Mouse (Mus musculus) neural tube, embryonic 12.5 days (tissue): ENCODE results near the gene Ofcc1. TPM values are rescaled to one million over a fixed set of nuclear protein-coding genes. Genes with fewer than 3 reads are reported as not detected.

Source experiments
- ATAC-seq: fragments of 200-750 bp; cut with Nextera tagmentation; 2 replicates; pipeline ENCODE4 v1.8.0; 2017; ENCODE audit warnings: low read depth, mild to moderate bottlenecking, moderate TSS enrichment, moderate library complexity; ENCODE audit not compliant: low FRiP score
- H3K27ac ChIP-seq: fragments of 300-500 bp; sonication (generic); 2 replicates; pipeline ENCODE4 v1.5.1; 2016
- H3K27me3 ChIP-seq: fragments of 300-500 bp; sonication (generic); replicated peaks from 2 replicates; pipeline ENCODE4 v1.6.1; 2016; ENCODE audit warnings: mild to moderate bottlenecking
- H3K36me3 ChIP-seq: fragments of 300-500 bp; sonication (generic); 2 replicates; pipeline ENCODE4 v1.6.1; 2016; ENCODE audit warnings: mild to moderate bottlenecking
- H3K4me1 ChIP-seq: fragments of 300-500 bp; sonication (generic); 2 replicates; pipeline ENCODE4 v1.6.1; 2016
- H3K4me2 ChIP-seq: fragments of 300-500 bp; sonication (generic); replicated peaks from 2 replicates; pipeline ENCODE4 v1.6.1; 2016; ENCODE audit warnings: mild to moderate bottlenecking
- H3K4me3 ChIP-seq: fragments of 300-500 bp; sonication (generic); 2 replicates; pipeline ENCODE4 v1.5.1; 2016
- H3K9ac ChIP-seq: fragments of 300-500 bp; sonication (generic); 2 replicates; pipeline ENCODE4 v1.6.1; 2016; ENCODE audit warnings: mild to moderate bottlenecking
- H3K9me3 ChIP-seq: fragments of 300-500 bp; sonication (generic); 2 replicates; pipeline ENCODE4 v1.6.1; 2016; ENCODE audit warnings: mild to moderate bottlenecking
- WGBS: fragments of 180-500 bp; shearing (Covaris S2); methylation state at CpG from one replicate; pipeline ENCODE4 v1.1.7; 2016; 5-methylcytosine and 5-hydroxymethylcytosine counted together
- polyA plus RNA-seq: library from polyadenylated mRNA; unstranded; fragments of >200 nt; fragmentation: Nextera tagmentation; extraction: Ambion mirVana; gene quantifications from 2 replicates; pipeline ENCODE4 v1.2.1, GENCODE M21; 2016

The Ofcc1 gene
- not detected in 2 replicates for polyA plus RNA-seq

DNA sequence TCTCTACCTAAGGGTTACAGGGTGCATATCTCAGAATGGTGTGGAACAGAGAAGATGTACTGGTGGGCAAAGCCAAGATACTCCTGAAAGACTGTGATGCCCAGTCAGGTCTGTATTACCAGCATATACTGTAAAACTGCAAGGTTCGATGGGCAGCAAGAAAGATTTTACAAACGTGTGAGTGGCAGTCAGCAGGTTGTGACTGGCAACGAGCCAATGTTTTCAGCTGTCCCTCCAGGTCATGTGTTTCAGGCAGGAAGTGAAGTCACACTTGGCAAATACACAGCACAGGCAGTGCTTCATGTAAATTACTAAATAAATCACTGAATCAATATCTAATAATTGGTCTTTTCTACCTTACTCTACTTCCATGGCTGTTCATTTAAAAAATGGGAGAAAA lies at the start of gene Ofcc1:
Ofcc1 (minus strand) TSS at position 163 of the 400 bp plus-strand sequence.
- no peak for ATAC-seq
- no peaks in the 10 kb centered on the region for H3K27me3 ChIP-seq
- H3K9ac ChIP-seq: no peak within 1 kb of the TSS
- H3K4me1 ChIP-seq: no peaks in the 10 kb centered on the region
- H3K36me3 ChIP-seq: no peaks in the 10 kb centered on the region
- H3K27ac ChIP-seq: no peak within 1 kb of the TSS
- H3K4me2 ChIP-seq: no peak within 1 kb of the TSS
- 66% methylated on average over 3 of the region's 3 CpGs for WGBS
- H3K9me3 ChIP-seq: no peaks in the 10 kb centered on the region
- no peak within 1 kb of the TSS for H3K4me3 ChIP-seq

DNA sequence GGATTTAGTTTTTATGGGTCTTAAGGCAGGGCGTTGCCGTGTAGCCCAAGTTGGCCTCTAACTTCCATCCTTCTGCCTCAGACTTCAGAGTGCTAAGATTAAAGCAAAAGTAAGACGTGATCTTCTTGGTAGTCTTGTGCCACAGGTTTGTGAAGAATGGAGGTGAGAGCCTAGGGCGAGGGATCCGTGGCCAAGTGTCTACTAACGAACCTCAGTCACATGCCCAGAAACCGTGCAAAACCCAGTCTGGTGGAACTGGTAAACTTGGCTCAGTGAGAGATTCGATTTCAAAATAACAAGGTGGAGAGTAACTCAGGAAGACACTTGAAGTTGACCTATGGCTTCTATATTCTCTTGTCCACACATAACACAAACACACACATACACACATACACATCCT lies 28.9 kb upstream of the Ofcc1 start:
- H3K27ac ChIP-seq: no peak overlapping the region
- H3K4me3 ChIP-seq: no peak overlapping the region
- 90% methylated on average over 8 of the region's 8 CpGs for WGBS
- H3K4me2 ChIP-seq: no peak overlapping the region
- H3K9ac ChIP-seq: no peak overlapping the region
- no peaks in the 10 kb centered on the region for H3K27me3 ChIP-seq
- no peaks in the 10 kb centered on the region for H3K9me3 ChIP-seq
- no peaks in the 10 kb centered on the region for H3K4me1 ChIP-seq
- no peak for ATAC-seq
- no peaks in the 10 kb centered on the region for H3K36me3 ChIP-seq

DNA sequence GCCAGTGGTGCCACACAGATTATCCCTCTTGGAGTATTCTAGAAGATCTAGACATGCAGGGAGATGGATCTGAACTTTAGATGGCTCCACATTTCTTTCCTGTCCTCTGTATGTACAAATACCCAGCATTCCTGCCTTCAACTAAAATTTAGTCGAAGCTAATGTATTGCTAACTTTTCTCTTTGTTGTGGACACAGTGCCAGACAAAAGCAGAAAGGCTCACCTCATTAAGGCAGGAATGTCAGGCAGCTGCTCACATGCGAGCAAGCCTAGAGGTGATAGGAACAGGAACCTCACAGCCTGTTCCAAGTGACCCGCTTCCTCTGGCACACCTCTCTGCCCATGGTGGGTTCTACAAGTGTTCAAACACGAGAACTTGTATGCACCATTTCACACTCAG lies 26.2 kb upstream of the Ofcc1 start:
- no peak overlapping the region for H3K9ac ChIP-seq
- no peaks in the 10 kb centered on the region for H3K4me1 ChIP-seq
- no peak overlapping the region for H3K4me3 ChIP-seq
- H3K27ac ChIP-seq: no peak overlapping the region
- ATAC-seq: no peak
- H3K27me3 ChIP-seq: no peaks in the 10 kb centered on the region
- no peak overlapping the region for H3K4me2 ChIP-seq
- no peaks in the 10 kb centered on the region for H3K36me3 ChIP-seq
- H3K9me3 ChIP-seq: no peaks in the 10 kb centered on the region
- WGBS: 62% methylated on average over 4 of the region's 4 CpGs

DNA sequence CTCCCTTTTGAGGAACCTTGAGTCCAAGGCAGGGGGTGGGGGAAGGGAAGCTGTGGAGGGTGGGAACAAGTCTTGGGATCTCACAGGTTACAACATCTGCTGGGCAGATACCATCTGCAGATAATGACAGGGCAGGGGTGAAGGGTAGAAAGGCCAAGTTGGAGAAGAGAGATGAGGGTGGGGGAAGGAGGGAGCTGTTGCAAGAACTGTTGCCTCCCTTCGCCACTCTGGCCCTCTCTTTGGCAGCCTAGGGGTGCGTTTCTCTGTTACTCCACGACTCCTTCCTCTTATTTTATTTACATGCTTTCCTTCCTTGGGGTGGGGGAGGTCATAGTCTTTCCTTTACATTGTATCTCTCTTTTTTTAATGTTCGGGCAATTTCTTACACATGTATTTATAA lies 23.7 kb upstream of the Ofcc1 start:
- H3K36me3 ChIP-seq: no peaks in the 10 kb centered on the region
- no peak overlapping the region for H3K9ac ChIP-seq
- WGBS: 79% methylated on average over 4 of the region's 4 CpGs
- no peak overlapping the region for H3K4me2 ChIP-seq
- H3K4me1 ChIP-seq: no peaks in the 10 kb centered on the region
- H3K9me3 ChIP-seq: no peaks in the 10 kb centered on the region
- H3K27ac ChIP-seq: no peak overlapping the region
- H3K27me3 ChIP-seq: no peaks in the 10 kb centered on the region
- ATAC-seq: no peak
- H3K4me3 ChIP-seq: no peak overlapping the region

DNA sequence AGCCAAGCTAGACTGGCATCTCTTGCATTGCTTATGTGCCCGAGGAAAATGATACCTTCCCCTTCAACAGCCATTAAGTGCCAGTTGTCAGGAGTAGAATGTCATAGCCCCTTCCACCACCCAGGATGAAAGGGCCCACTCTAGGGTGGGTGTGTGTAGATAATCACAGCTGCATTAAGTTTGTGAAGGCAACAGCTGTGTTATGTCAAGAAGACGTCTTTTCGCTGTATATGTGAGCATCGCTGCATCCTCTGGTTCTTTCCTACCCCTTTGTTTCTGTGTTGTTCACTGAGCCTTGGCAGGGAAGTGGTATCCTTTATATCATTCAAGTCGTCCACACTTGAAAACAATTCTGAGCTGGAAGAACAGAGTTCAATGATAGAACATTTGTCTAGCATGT lies 15.5 kb upstream of the Ofcc1 start:
- H3K4me2 ChIP-seq: no peak overlapping the region
- no peak overlapping the region for H3K9ac ChIP-seq
- no peaks in the 10 kb centered on the region for H3K27me3 ChIP-seq
- WGBS: 82% methylated on average over 5 of the region's 5 CpGs
- no peaks in the 10 kb centered on the region for H3K36me3 ChIP-seq
- no peak overlapping the region for H3K4me3 ChIP-seq
- H3K9me3 ChIP-seq: 0 out of 2 replicates have a peak, but pooled peaks cover 2% of the 10 kb centered on the region
- no peaks in the 10 kb centered on the region for H3K4me1 ChIP-seq
- no peak for ATAC-seq
- H3K27ac ChIP-seq: no peak overlapping the region

DNA sequence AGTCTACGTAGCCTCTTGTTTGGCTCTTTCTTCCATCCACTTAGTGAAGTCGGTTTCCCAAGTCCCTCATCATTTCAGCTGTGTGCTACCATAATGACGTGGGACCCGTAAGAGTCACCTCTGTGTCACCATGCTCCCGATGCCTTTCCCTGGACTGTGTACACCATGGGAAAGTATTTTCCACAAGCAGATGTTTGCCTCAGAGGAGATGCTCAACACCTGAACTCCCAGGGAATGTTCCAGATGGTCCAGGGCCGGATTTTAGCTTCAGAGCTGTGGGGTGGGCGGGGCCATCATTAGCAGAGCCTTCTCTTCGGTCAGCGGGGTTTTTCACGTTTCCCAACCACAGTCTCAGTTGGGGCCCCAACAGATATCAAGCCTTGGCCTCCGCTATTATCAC lies 5.5 kb upstream of the Ofcc1 start:
- Histone ChIP-seq H3K4me3 (no peak overlapping the region), H3K27me3 (no peaks in the 10 kb centered on the region), H3K27ac (no peak overlapping the region), H3K4me1 (no peaks in the 10 kb centered on the region), H3K9me3 (peaks cover 4% of the 10 kb centered on the region; the same call in 1 of the 2 replicates), H3K36me3 (no peaks in the 10 kb centered on the region), H3K4me2 (no peak overlapping the region), H3K9ac (no peak overlapping the region)
- no peak for ATAC-seq
- WGBS: 91% methylated on average over 11 of the region's 11 CpGs

DNA sequence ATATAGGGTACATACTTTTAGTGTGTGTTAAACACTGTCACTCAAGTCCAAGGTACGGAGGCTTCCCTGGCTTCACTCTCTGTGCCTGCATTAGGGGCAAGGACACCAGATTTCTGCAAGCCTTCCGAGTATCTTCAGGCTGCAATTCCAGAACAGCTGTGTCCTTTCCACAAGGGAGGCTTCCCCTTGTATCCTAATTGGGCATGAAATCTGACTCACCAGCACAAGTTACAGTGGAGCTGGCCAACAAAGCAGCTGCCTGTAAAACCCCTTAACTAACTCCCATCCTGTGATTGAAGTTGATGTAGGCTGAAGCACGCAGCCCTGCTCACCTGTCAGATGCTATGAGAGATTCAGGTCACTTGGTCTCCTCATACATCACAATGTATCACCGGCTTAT lies 3.6 kb upstream of the Ofcc1 start:
- Histone ChIP-seq H3K4me3 (no peak overlapping the region), H3K4me1 (no peaks in the 10 kb centered on the region), H3K9me3 (no peaks in the 10 kb centered on the region), H3K36me3 (no peaks in the 10 kb centered on the region), H3K27ac (no peak overlapping the region), H3K4me2 (no peak overlapping the region), H3K27me3 (no peaks in the 10 kb centered on the region), H3K9ac (no peak overlapping the region)
- no peak for ATAC-seq
- WGBS: 51% methylated on average over 4 of the region's 4 CpGs

DNA sequence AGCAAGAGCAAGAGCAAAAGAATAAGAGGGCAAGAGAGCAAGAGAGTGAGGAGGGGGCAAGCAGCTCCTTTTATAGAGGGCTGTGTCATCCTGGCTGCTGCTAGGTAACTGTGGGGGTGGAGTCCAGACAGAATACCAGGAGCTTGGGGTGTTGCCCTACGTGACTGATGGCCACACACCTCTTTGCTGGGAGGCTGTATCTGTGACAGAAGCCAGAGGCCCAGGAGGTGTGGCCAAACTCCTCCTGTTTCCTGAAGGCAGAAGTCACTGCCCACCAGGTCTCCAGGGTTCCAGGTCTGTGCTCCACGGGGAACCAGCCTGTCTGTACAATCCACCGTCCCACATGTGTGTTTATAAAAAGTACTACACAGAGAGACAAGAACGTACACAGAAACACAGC lies 558 bp downstream of the Ofcc1 start:
- H3K4me3 ChIP-seq: no peak overlapping the region
- WGBS: 53% methylated on average over 4 of the region's 4 CpGs
- H3K4me2 ChIP-seq: no peak overlapping the region
- no peaks in the 10 kb centered on the region for H3K27me3 ChIP-seq
- H3K4me1 ChIP-seq: no peaks in the 10 kb centered on the region
- H3K36me3 ChIP-seq: no peaks in the 10 kb centered on the region
- no peak overlapping the region for H3K27ac ChIP-seq
- H3K9me3 ChIP-seq: no peaks in the 10 kb centered on the region
- no peak overlapping the region for H3K9ac ChIP-seq
- ATAC-seq: no peak

DNA sequence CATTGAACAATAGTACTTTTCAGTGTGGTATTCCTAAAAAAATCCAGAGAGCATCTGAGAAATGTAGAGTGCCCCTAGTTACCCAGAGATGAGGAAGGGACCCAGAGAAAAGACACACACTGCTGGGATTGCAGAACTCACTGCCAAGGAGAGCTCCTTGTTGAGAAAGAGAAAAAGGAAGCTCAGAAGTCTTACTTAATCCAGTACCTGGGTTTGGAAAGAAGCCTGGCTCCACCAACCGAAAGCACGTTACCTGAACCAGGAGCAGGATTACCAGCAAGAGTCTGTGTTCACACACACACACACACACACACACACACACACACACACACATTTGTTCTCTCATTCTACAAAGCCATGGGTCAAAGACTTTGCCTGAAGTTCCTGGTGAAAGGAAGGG lies 14.2 kb downstream of the Ofcc1 start:
- no peaks in the 10 kb centered on the region for H3K4me1 ChIP-seq
- H3K27me3 ChIP-seq: no peaks in the 10 kb centered on the region
- H3K9me3 ChIP-seq: no peaks in the 10 kb centered on the region
- WGBS: 100% methylated on average over 2 of the region's 2 CpGs
- no peak for ATAC-seq
- H3K9ac ChIP-seq: no peak overlapping the region
- no peak overlapping the region for H3K4me3 ChIP-seq
- H3K27ac ChIP-seq: no peak overlapping the region
- H3K36me3 ChIP-seq: no peaks in the 10 kb centered on the region
- H3K4me2 ChIP-seq: no peak overlapping the region

DNA sequence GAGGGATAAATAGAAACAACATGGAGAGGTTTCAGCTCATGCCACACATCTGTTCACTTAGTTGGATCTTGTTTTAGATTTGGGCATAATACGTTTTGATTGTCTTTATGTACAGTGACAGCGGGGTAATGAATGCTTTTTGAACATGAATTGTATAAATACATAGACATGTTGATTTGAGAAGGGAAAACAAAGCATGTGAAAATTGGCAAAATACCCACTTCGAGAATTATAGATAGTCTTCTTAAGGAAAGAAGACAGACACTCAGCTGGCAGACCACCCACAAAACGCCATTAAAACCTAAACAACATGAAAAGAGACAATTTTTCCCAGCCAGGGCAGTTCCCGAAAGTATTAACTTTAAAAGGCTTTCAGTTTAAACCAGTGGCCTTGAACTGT lies 37.9 kb downstream of the Ofcc1 start:
- H3K36me3 ChIP-seq: no peaks in the 10 kb centered on the region
- H3K9ac ChIP-seq: no peak overlapping the region
- 84% methylated on average over 5 of the region's 5 CpGs for WGBS
- H3K4me3 ChIP-seq: no peak overlapping the region
- H3K4me1 ChIP-seq: no peaks in the 10 kb centered on the region
- H3K9me3 ChIP-seq: no peaks in the 10 kb centered on the region
- no peak overlapping the region for H3K27ac ChIP-seq
- no peak for ATAC-seq
- no peak overlapping the region for H3K4me2 ChIP-seq
- no peaks in the 10 kb centered on the region for H3K27me3 ChIP-seq

DNA sequence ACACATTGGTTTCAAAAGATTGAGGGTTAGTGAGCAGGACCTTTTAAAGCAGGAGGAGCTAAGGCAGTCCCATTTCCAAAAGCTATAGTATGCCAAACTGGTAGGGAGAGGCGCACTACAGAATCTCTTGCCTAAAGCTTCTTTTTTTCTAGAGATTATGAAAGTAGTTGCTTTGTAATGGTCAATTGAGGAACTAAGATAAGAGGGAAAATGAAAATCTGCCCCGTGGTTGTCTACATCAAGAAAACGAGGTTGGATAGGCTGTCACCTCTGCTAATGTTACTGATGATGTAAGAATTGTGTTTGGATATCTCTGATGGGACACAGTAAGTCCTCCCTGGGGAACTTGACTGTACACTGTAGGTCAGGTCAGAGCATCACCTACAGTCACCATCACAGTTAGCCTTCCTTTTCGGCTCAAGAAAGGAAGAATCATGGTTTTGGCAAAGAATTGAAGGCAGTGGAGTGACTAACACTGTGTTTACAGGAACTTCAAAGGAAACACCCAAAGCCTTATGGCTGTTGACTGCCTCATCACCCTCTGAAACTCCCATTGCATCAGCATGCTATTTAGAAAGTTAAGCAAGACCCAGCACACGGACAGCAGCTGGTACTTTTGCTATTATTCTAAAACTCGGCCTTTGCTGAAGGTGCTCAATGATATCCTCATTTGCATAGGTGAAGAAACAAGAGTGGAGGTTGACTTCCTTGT lies 40.3 kb downstream of the Ofcc1 start:
- Histone ChIP-seq H3K36me3 (no peaks in the 10 kb centered on the region), H3K9ac (no peak overlapping the region), H3K9me3 (no peaks in the 10 kb centered on the region), H3K4me2 (no peak overlapping the region), H3K4me3 (no peak overlapping the region), H3K4me1 (no peaks in the 10 kb centered on the region), H3K27me3 (no peaks in the 10 kb centered on the region), H3K27ac (no peak overlapping the region)
- 81% methylated on average over 6 of the region's 6 CpGs for WGBS
- no peak for ATAC-seq

DNA sequence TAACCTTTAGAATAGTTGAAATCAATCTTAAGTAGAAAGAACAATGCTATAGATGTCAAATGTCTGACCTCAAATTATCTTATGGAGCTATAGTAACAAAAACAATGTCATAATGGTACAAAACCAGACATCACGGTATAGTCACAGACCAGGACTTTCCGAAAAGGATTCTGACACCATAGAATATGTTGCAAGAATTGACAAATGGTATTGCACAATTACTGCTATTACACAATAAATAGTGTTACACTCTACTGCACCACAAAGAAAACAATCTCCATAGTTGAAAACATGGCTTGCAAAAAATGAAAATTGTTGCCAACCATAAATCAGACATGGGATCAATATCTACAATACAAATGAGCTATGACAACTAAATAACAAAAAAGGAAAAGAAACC lies 43.5 kb downstream of the Ofcc1 start:
- no peaks in the 10 kb centered on the region for H3K4me1 ChIP-seq
- no peaks in the 10 kb centered on the region for H3K9me3 ChIP-seq
- no peaks in the 10 kb centered on the region for H3K36me3 ChIP-seq
- H3K27me3 ChIP-seq: no peaks in the 10 kb centered on the region
- no peak overlapping the region for H3K9ac ChIP-seq
- WGBS: 92% methylated on average over 2 of the region's 2 CpGs
- no peak overlapping the region for H3K4me2 ChIP-seq
- no peak overlapping the region for H3K4me3 ChIP-seq
- ATAC-seq: no peak
- H3K27ac ChIP-seq: no peak overlapping the region

DNA sequence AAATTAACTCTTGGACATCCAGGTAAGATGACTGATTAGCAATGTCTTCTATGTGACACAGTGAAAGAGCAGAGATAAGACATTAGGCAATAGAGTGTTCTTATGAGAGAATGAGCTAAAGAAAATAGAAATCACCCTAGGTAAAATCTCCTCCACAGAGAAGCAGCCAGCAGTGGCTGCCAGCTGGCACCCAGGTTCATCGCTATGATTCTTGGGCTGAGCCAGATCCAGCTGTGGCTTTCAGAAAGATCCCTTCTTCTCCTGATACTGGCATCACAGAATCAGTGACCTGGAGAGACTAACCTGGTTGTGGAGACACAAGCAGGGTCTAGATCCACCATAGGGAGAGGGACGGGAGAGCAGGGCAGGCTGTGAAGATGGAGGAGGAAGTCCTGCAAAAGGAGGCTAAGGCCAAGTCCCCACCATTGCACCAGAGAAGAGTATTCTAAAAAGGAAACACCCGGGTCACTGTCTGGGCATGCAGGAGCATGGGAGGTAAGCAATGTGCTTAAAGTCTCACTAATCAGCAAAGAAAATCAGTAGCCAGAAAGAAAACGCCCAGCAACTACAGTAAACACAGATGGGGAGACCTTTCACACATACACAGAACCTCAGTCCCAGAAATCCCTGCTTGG lies 46.0 kb downstream of the Ofcc1 start:
- Histone ChIP-seq H3K4me1 (no peaks in the 10 kb centered on the region), H3K4me3 (no peak overlapping the region), H3K27ac (no peak overlapping the region), H3K9ac (no peak overlapping the region), H3K4me2 (no peak overlapping the region), H3K36me3 (no peaks in the 10 kb centered on the region), H3K9me3 (no peaks in the 10 kb centered on the region), H3K27me3 (no peaks in the 10 kb centered on the region)
- 87% methylated on average over 4 of the region's 4 CpGs for WGBS
- no peak for ATAC-seq
